Mouse (Mus musculus): ENCODE results near the gene Ptk7. TPM values are rescaled to one million over a fixed set of nuclear protein-coding genes. Genes with fewer than 3 reads are reported as not detected.

Ptk7 gene
- 10 to 100 TPM; 11.2 to 12.9 (median 11.8) TPM for total RNA-seq (2022)

GRCm38 (mm10) chr17:46628791-46629684 is at the start of gene Ptk7:
TSS of gene Ptk7 (minus strand) at chr17:46629504.
- DNase-seq (ENCODE audit: low spot score in 2 of 2): peak in 1 of 2 experiments; percentile 32

- no peak for DNase-seq (ENCODE audit: low spot score in 2 of 2)
These were observed 49.6 kb upstream of the Ptk7 start for GRCm38 (mm10) chr17:46678911-46679310.

DNA sequence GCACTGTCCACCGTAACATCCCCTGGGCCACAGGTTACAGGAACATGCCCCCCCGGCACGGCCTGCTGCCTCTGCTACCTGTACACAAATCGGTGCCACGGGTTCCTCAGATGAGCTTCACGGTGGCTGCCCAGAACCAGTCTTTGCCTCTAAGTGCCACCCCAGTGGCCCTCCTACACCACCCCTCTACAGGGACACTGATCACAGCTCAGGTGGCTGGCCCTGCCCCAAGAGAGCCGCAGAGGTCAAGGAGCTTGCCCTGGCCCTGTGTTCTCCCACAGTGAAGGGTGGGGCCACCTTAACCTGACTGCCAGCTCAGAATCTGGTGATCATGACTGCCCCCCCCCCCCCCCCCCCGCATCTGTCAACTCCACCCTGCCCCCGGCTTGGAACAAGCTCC is 49.1 kb upstream of the Ptk7 start, which contains the start of gene Mea1:
Mea1 (plus strand) TSS at position 378 of the 400 bp plus-strand sequence.
- DNase-seq (ENCODE audit: low spot score in 2 of 2): no peak

DNA sequence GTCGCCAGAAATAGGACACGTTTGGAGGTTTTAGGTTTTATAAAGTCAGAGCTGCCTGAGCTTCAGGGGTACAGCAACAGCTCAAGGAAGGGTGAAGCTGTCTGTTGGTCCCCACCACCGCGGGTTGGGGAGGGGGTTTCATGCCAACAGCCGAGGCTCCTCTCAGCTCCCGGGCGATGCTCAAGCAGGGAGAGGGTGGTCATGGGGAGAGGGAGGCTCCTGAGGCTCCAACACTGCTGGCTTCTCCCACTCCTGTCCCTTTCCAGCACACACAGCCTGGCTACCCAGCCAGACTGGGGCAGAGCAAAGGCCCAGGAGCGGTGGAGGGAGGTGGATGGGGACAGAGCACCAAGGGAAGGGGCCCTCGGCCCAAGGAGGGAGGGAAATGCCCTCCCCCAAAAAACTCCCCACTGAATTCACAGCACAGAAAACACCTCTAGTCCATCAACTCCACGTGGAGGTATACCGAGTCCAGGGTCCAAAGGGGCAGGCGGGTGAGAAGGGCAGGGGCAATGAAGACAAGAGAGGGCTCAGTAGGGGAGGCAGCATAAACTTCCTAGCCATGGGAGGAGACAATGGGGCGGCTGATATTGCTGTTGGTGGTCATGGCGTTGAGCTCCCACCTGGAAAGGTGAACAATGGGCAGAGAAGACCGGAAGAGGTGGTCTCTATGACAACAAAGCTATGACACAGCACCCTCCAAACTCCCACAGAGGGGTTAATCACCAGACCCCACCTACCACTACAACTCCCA is 45.4 kb upstream of the Ptk7 start:
- no peak for DNase-seq (ENCODE audit: low spot score in 2 of 2)

DNA sequence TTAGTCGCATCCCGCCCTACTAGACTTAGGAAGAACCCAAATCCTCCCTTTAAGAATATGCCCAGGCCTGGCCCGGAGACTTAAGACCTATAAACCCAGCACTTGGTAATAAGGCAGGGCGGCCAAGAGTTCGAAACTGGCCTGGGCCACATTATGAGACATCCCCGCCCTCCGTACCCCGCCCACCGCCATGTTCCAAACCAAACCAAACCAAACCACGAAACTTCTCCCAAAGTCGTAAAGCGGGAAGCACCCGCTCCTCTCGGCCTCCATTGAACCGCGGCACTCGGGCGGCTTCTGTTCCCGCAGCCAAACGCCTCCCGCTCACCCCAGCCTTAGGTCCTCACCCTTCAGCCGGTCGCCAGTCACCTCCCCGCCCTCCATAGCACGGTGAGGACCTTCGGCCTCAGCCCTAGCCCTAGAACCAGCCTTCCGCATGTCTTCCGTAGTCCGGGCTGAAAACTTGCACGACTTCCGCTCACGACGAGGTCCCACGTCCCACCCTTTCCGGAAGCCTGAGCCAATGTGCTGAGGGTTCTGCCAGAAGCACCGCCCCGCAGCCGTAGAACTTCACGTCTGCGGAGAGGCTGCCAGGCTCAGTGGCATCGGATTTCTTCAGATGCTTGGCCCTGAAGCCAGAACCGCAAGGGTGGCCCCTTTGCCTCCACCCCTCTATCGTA is 44.7 kb upstream of the Ptk7 start, which contains the start of gene Rrp36:
Rrp36 (minus strand) TSS at position 503 of the 680 bp plus-strand sequence.
- peak; percentile 75 to 86 for DNase-seq (ENCODE audit: low spot score in 2 of 2)

DNA sequence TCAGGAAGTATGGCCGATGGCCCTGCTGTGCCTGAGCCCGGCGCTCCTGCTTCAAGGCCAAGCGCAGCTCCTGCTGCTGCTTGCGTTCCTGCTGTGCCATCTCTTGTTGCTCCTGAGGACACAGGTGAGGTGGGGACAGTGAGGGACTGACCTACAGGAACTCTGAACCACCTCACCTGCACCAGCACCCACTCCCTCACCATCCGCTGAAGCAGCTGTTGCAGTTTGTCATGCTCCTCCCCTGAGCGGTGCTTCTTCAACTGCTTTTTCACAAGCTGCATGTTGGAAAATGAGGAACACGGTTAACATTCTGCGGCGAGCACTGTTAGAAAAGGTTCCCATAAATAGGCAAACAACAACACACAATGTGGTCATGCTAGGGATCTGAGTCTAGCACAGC is 40.6 kb upstream of the Ptk7 start:
- no peak for DNase-seq (ENCODE audit: low spot score in 2 of 2)

DNA sequence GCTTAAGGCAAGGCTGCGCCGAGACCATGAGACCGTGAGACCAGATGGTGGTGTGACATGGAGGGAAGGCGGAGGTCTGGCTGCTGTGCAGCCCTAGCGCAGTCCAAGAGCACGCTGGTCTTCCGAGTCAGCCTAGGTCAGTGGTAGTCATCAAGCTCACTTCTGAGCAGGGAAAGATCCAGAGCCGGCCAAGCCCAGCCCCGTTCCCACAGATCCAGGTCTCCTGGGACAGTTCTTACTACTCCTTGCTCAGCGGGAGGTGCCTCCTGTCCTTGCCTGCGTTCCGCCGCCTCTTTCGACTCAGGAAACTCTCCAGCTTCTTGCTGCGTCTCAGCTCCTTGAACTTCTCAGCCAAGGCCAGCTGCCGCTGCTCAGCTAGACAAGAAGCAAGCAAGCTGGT is 38.4 kb upstream of the Ptk7 start:
- DNase-seq (ENCODE audit: low spot score in 2 of 2): no peak

- no peak for DNase-seq (ENCODE audit: low spot score in 2 of 2)
These were observed 33.4 kb upstream of the Ptk7 start for GRCm38 (mm10) chr17:46662730-46663129.

DNA sequence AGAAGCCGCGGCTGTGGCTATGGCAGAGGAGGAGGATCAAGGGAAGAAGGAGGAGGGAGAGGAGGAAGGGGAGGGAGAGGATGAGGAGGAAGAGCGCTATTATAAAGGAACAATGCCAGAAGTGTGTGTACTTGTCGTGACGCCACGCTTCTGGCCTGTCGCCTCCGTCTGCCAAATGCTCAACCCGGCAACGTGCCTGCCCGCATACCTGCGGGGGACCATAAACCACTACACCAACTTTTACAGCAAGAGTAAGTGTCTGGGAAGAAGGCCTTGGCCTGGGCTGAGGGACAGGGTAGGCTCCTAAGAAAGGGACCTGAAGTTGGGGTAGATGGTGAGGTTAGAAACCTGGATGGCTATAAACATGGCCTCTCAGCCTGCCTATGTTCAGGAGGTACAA is 32.7 kb upstream of the Ptk7 start:
- DNase-seq (ENCODE audit: low spot score in 2 of 2): no peak

DNA sequence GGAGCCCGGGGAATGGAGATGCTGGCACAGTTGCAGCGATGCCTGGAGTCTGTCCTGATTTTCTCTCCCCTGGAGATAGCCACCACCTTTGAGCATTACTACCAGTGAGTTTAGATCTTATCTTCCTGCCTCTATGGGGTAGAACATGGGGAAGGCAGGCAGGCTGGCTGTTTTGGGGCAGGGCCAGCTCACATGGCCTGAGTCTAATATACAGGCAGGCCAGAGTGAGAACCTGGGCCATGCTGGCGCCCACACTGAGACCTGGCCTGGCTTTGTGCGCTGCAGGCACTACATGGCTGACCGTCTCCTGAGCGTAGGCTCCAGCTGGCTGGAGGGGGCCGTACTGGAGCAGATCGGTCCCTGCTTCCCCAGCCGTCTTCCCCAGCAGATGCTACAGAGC is 32.0 kb upstream of the Ptk7 start:
- no peak for DNase-seq (ENCODE audit: low spot score in 2 of 2)

- no peak for DNase-seq (ENCODE audit: low spot score in 2 of 2)
These were observed 26.8 kb upstream of the Ptk7 start for GRCm38 (mm10) chr17:46656054-46656453.

GRCm38 (mm10) chr17:46651755-46652547 is 22.6 kb upstream of the Ptk7 start:
- no peak for DNase-seq (ENCODE audit: low spot score in 2 of 2)

DNA sequence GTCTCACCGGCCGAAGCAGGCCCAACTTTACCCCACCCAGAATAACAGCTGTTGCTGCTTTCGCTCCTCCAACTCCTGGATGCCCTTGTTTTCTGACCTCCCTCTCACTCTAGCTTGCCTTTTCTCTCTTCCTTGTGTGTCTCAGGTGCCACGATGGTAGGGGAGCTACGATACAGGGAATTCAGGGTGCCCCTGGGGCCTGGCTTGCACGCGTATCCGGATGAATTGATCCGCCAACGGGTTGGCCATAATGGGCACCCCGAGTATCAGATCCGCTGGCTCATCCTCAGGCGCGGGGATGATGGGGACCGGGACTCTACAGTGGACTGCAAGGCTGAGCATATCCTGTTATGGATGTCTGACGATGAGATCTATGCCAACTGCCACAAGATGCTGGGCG is 22.0 kb upstream of the Ptk7 start:
- DNase-seq (ENCODE audit: low spot score in 2 of 2): no peak

DNA sequence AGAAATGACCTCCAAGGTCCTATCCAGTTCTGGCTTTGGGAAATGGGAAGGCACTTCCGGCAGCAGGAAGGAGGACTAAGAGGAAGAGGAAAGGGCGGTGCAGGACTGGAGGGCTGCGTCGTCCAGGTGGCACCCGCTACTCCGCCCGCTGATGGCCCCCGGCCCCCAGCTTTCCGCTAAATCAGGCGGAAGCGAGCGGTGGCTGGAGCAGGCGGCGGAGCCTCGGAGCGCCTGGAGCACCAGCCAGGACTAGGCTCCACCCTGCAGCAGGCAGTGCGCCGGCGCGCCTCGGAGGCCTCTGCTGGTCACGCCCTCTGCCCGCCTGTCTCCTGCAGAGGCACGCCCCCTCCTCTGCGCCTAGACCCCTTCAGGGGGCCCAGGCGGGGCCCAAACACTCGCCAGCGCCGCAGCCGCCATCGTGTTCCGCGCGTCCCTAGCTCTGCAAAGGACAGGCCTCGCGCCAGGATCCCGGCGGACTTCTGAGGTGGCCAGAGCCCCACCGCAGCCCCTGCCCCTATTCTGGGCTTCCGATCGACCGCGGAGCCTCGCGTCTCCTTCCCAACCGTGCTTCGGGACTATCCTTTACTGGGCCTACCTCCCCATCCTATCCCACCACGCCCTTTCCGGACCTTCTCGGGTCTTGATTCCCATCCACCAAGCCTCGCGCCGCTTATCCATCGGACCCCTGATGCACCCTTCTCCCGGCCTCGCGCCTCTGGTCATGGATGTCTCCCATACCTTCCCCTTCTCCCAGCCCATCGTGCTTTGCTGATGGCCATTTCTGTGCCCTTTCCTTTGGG is 21.1 kb upstream of the Ptk7 start, which contains the start of gene Cul7:
Cul7 (plus strand) TSS at position 106 of the 800 bp plus-strand sequence.
- DNase-seq (ENCODE audit: low spot score in 2 of 2): peak; percentile 69 to 91

- no peak for DNase-seq (ENCODE audit: low spot score in 2 of 2)
These were observed 20.5 kb upstream of the Ptk7 start for GRCm38 (mm10) chr17:46649811-46650210.

- no peak for DNase-seq (ENCODE audit: low spot score in 2 of 2)
These were observed 19.1 kb upstream of the Ptk7 start for GRCm38 (mm10) chr17:46648436-46648835.

- no peak for DNase-seq (ENCODE audit: low spot score in 2 of 2)
These were observed 18.0 kb upstream of the Ptk7 start for GRCm38 (mm10) chr17:46647279-46647678.

DNA sequence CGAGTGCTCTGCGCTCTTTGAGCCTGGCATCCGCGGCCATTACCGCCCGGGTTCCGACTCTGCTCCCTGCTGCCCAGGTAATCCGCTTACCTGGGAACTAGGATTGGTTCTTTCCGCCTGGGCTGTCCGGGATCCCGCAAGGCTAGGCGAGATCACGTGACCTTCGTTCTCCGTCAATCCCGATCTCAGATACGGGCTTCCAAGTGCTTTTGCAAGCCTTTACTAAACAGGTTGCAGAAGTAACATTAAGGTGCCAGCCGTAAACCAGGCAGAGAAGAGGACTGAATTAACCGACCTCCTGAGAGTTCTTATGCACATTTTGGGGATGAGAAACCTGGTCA is 17.0 kb upstream of the Ptk7 start:
- no peak for DNase-seq (ENCODE audit: low spot score in 2 of 2)

DNA sequence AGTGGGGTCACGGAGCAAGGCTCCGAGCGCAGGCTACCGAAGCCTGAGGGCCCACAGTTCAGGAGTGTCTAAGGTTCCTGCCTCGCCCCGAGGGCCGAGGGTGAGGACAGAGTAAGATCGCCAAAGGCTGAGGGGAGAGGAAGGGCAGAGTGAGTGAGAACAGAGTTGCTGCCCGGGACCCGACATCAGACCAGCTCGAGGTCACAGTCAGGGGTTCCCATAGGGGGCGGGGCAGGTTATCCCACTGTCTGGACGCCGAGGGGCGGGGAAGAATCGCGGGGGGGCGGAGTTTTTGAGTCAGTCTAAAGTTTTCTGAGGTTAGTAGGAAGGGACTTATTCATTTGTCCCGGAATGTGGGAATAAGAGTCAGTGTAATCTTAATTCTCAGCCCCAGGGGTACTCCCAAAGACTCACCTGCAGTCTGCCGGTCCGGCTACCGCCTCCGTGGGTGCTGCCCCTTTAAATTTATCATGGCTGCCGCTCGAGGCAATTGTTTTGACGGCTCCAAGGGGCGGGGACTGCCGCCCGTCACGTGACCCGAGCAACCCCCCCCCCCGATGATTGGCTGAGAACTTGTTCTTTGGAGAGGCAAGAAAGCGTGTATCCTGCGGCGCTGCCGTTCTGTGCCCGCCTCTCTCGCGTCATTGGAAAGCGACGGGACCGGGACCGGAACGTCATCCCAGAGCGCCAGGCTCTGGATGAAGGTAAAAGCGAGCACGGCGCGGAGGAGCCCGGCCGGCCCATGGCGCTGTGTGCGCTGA is 16.4 kb upstream of the Ptk7 start, which contains the start of the genes Klc4 and Mrpl2:
Klc4 (minus strand) TSS at position 462 of the 761 bp plus-strand sequence.
Mrpl2 (plus strand) TSS at position 669 of the 761 bp plus-strand sequence.
- DNase-seq (ENCODE audit: low spot score in 2 of 2): peak; percentile 98 to 99

All from left cerebral cortex, adult 8-10 months (tissue).